Mouse (Mus musculus) embryonic fibroblast, embryonic 13.5 days (primary cell): ENCODE data around the gene Pde6d.

Experiments used
- CTCF ChIP-seq: IDR thresholded peaks from 2 replicates; pipeline ENCODE4 v1.5.1; 2011; ENCODE audit warnings: mild to moderate bottlenecking, control low read depth, low read length, moderate library complexity, borderline replicate concordance; ENCODE audit not compliant: insufficient read depth
- POLR2A ChIP-seq: IDR thresholded peaks from 2 replicates; pipeline ENCODE4 v1.6.1; 2011; ENCODE audit warnings: low read depth, mild to moderate bottlenecking, control low read depth, low read length, moderate library complexity

- TF ChIP-seq CTCF (peak; percentile 42; the same call in 1 of the 2 replicates), POLR2A (0 out of 2 replicates have a peak, but pooled peaks have one; percentile 19)
These were observed 54.6 kb downstream of the Pde6d start for GRCm38 (mm10) chr1:86527599-86528486.
